ENCODE assay signal across 16 mouse cellular contexts in genomic region chr12:32921532-32922131, GRCm38 (mm10). TPM values are rescaled to one million over a fixed set of nuclear protein-coding genes. Genes with fewer than 3 reads are reported as not detected.
A peak's percentile ranks its signal among the peaks of the same experiment; 100 is the strongest.
DNase-seq lines count a peak whose midpoint lies in the region; ATAC-seq and TF ChIP-seq lines count a peak whose summit lies in the region.
"Had no signal": no experiment of that assay in that cellular context is flagged by ENCODE, and none has a peak within 500 bp of the region (broad histone marks: within the 10 kb centered on the region; RNA-seq: fewer than 3 reads in every experiment).

No protein-coding gene starts in this region.

- no peaks in the 10 kb centered on the region for H3K27me3 ChIP-seq in heart, embryonic 11.5 days (ENCODE audit: control insufficient read depth, insufficient read depth, low read length)
- no peaks in the 10 kb centered on the region for H3K27me3 ChIP-seq in limb, embryonic 11.5 days (ENCODE audit: control insufficient read depth, insufficient read depth, low read length)
- no peaks in the 10 kb centered on the region for H3K27me3 ChIP-seq in limb, embryonic 10.5 days (ENCODE audit: low read depth, poor library complexity, severe bottlenecking)
- no peaks in the 10 kb centered on the region for H3K27me3 ChIP-seq in CH12.LX (replicated peaks)
- H3K27me3 ChIP-seq: neural tube, embryonic 12.5 days; Patski had no signal

- no peak for TF ChIP-seq CTCF in CH12.LX (conservative IDR thresholded peaks at IDR 0.05 in 1 of 2, IDR thresholded peaks at IDR 0.05 in 1 of 2; ENCODE audit: low read depth in 2 of 2, low read length in 2 of 2)

- peaks cover 7% of the 10 kb centered on the region; the same call in 1 of the 2 replicates for H3K4me1 ChIP-seq in heart, embryonic 11.5 days (ENCODE audit: control insufficient read depth, insufficient read depth, low read length)
- H3K4me1 ChIP-seq in limb, embryonic 11.5 days (ENCODE audit: control insufficient read depth, insufficient read depth, low read length) = no peaks in the 10 kb centered on the region
- peaks cover 20% of the 10 kb centered on the region for H3K4me1 ChIP-seq in limb, embryonic 10.5 days
- H3K4me1 ChIP-seq in CH12.LX (ENCODE audit: control insufficient read depth in 1 of 2, insufficient read depth in 2 of 2) = peaks cover 9 to 11% of the 10 kb centered on the region in 2 experiments; a peak in 3 of 4 replicates

- H3K4me2 ChIP-seq in heart, embryonic 11.5 days = no peak overlapping the region
- no peak overlapping the region for H3K4me2 ChIP-seq in limb, embryonic 11.5 days (ENCODE audit: low read depth, severe bottlenecking)
- no peak overlapping the region for H3K4me2 ChIP-seq in CH12.LX (ENCODE audit: insufficient read depth, low read depth, poor library complexity, severe bottlenecking)
- H3K4me2 ChIP-seq: neural tube, embryonic 12.5 days had no signal

- no peak for TF ChIP-seq RAD21 in CH12.LX (IDR thresholded peaks at IDR 0.05; ENCODE audit: low read depth, low read length)

- no peaks in the 10 kb centered on the region for H3K36me3 ChIP-seq in heart, embryonic 11.5 days (ENCODE audit: control insufficient read depth, insufficient read depth, low read length)
- no peaks in the 10 kb centered on the region for H3K36me3 ChIP-seq in limb, embryonic 11.5 days (ENCODE audit: control insufficient read depth, insufficient read depth, low read length)
- no peaks in the 10 kb centered on the region for H3K36me3 ChIP-seq in limb, embryonic 10.5 days
- H3K36me3 ChIP-seq in CH12.LX (replicated peaks in 1 of 2; ENCODE audit: control insufficient read depth in 1 of 2, insufficient read depth in 1 of 2, low read length in 1 of 2) = no peaks in the 10 kb centered on the region
- H3K36me3 ChIP-seq: neural tube, embryonic 12.5 days had no signal

- H3K9ac ChIP-seq in heart, embryonic 11.5 days (ENCODE audit: low read depth, low read length) = no peak overlapping the region
- no peak overlapping the region for H3K9ac ChIP-seq in limb, embryonic 11.5 days (ENCODE audit: low read length)
- H3K9ac ChIP-seq in CH12.LX (ENCODE audit: insufficient read depth, low read depth) = no peak overlapping the region
- H3K9ac ChIP-seq: neural tube, embryonic 12.5 days had no signal

- dilution Hi-C loops in CH12.LX (cut with MboI; ENCODE audit: extremely low pct_ligation_motif_present, extremely low pct_unique_long_range_greater_than_20kb, low sequenced_read_pairs) = no loop called here

- no peaks in the 10 kb centered on the region for H3K79me2 ChIP-seq in CH12.LX (replicated peaks; ENCODE audit: control insufficient read depth, extremely low read depth, insufficient read depth, poor library complexity, severe bottlenecking)

- WGBS in heart, embryonic 11.5 days (ENCODE audit: insufficient replicate concordance) = 89% methylated on average over 7 of the region's 7 CpGs
- 93% methylated on average over 7 of the region's 7 CpGs for WGBS in limb, embryonic 11.5 days
- 92% methylated on average over 7 of the region's 7 CpGs for WGBS in limb, embryonic 10.5 days

- H3K9me3 ChIP-seq in heart, embryonic 11.5 days (replicated peaks; ENCODE audit: control insufficient read depth, low read length) = no peaks in the 10 kb centered on the region
- H3K9me3 ChIP-seq in limb, embryonic 11.5 days (ENCODE audit: control insufficient read depth, low read length) = no peaks in the 10 kb centered on the region
- H3K9me3 ChIP-seq in limb, embryonic 10.5 days (replicated peaks) = no peaks in the 10 kb centered on the region
- H3K9me3 ChIP-seq in CH12.LX (replicated peaks; ENCODE audit: low read length) = no peaks in the 10 kb centered on the region
- H3K9me3 ChIP-seq: neural tube, embryonic 12.5 days had no signal

- no peak for DNase-seq in heart, postnatal 10 days
- no peak for DNase-seq in limb, embryonic 11.5 days (ENCODE audit: low spot score)
- no peak for DNase-seq in limb, embryonic 10.5 days (ENCODE audit: low spot score)
- no peak for DNase-seq in CH12.LX (ENCODE audit: extremely low read depth)
- no peak for DNase-seq in adrenal gland, postnatal 4 days (ENCODE audit: low spot score in 2 of 2)
- DNase-seq: cerebellum, postnatal 10 days; heart, adult 2 months; kidney, postnatal 4 days; liver; right cerebral cortex, adult 18-20 months; thymus, adult 18-20 months had no signal

- no peak for TF ChIP-seq POLR2A in CH12.LX (IDR thresholded peaks at IDR 0.05; ENCODE audit: low read depth, low read length)

- no peak overlapping the region for H3K27ac ChIP-seq in heart, embryonic 11.5 days (ENCODE audit: low read depth, low read length)
- H3K27ac ChIP-seq in limb, embryonic 11.5 days (replicated peaks; ENCODE audit: low read depth, low read length) = no peak overlapping the region
- H3K27ac ChIP-seq in limb, embryonic 10.5 days = no peak overlapping the region
- peak overlapping the region; percentile 20; the same call in 1 of the 2 replicates for H3K27ac ChIP-seq in CH12.LX (ENCODE audit: insufficient read depth, low read depth)
- H3K27ac ChIP-seq: heart, adult 2 months; neural tube, embryonic 12.5 days had no signal

- TF ChIP-seq EP300 in CH12.LX (IDR thresholded peaks at IDR 0.05; ENCODE audit: low read length) = no peak

- no peak overlapping the region for H3K4me3 ChIP-seq in heart, embryonic 11.5 days (ENCODE audit: low read depth, low read length)
- H3K4me3 ChIP-seq in limb, embryonic 11.5 days (ENCODE audit: low read depth, low read length) = no peak overlapping the region
- H3K4me3 ChIP-seq in limb, embryonic 10.5 days = no peak overlapping the region
- H3K4me3 ChIP-seq in CH12.LX (replicated peaks in 1 of 3; ENCODE audit: low read depth in 2 of 3, low read length in 2 of 3, poor library complexity in 1 of 3) = peak overlapping the region in 1 of 3 experiments; percentile 22
- H3K4me3 ChIP-seq: heart, adult 2 months; neural tube, embryonic 12.5 days had no signal

- in situ Hi-C loops in CH12.LX (cut with MboI; ENCODE audit: low pct_ligation_motif_present, low pct_unique_long_range_greater_than_20kb, low sequenced_read_pairs) = loop anchor here (10.0 kb wide), 1 partner anchor 183 kb away; no protein-coding TSS in a partner anchor

- intact Hi-C loops in heart, postnatal 10 days (cut with DNase I) = loop anchor here (2.0 kb wide), 1 partner anchor 89 kb away; no protein-coding TSS in a partner anchor

- 0 out of 2 replicates have a peak, but pooled peaks have one; percentile 12 for ATAC-seq in heart, embryonic 11.5 days (replicated peaks; ENCODE audit: insufficient number of reproducible peaks, low FRiP score, low TSS enrichment)
- ATAC-seq in limb, embryonic 11.5 days (ENCODE audit: insufficient number of reproducible peaks, low FRiP score, low TSS enrichment, low read depth) = 0 out of 2 replicates have a peak, but pooled peaks have one; percentile 41
- ATAC-seq in common myeloid progenitor, adult 5-6 weeks (replicated peaks; ENCODE audit: low read depth, poor library complexity, severe bottlenecking) = peak; percentile 24; the same call in 1 of the 2 replicates
- ATAC-seq in megakaryocyte-erythroid progenitor cell, adult 5-6 weeks (replicated peaks; ENCODE audit: low FRiP score, low TSS enrichment, poor library complexity, severe bottlenecking) = no peak
- ATAC-seq: Patski had no signal

TF ChIP-seq in CH12.LX, 34 proteins besides CTCF, POLR2A, EP300 and RAD21:
- no peak for TF ChIP-seq ZNF384 (IDR thresholded peaks at IDR 0.05; ENCODE audit: low read depth, low read length)
- no peak for TF ChIP-seq GABPA (IDR thresholded peaks at IDR 0.05; ENCODE audit: insufficient replicate concordance, low read depth, low read length)
- no peak for TF ChIP-seq MEF2A (IDR thresholded peaks at IDR 0.05; ENCODE audit: borderline replicate concordance, low read depth, low read length)
- TF ChIP-seq POLR2AphosphoS2 (IDR thresholded peaks at IDR 0.05; ENCODE audit: low read depth, low read length) = no peak
- no peak for TF ChIP-seq ZMIZ1 (IDR thresholded peaks at IDR 0.05; ENCODE audit: low read depth, low read length)
- TF ChIP-seq E2F4 (IDR thresholded peaks at IDR 0.05; ENCODE audit: insufficient replicate concordance, low read depth, low read length) = no peak
- no peak for TF ChIP-seq IRF4 (IDR thresholded peaks at IDR 0.05; ENCODE audit: low read depth, low read length)
- TF ChIP-seq NRF1 (IDR thresholded peaks at IDR 0.05; ENCODE audit: low read depth, low read length) = no peak
- no peak for TF ChIP-seq KAT2A (IDR thresholded peaks at IDR 0.05; ENCODE audit: insufficient replicate concordance, low read length)
- TF ChIP-seq CHD2 (IDR thresholded peaks at IDR 0.05; ENCODE audit: low read length) = no peak
- TF ChIP-seq MYC (IDR thresholded peaks at IDR 0.05; ENCODE audit: low read depth, low read length) = no peak
- no peak for TF ChIP-seq USF2 (conservative IDR thresholded peaks at IDR 0.05; ENCODE audit: low read depth, low read length)
- TF ChIP-seq ZC3H11A (IDR thresholded peaks at IDR 0.05; ENCODE audit: low read depth, low read length) = no peak
- TF ChIP-seq ZKSCAN1 (IDR thresholded peaks at IDR 0.05; ENCODE audit: borderline replicate concordance, low read depth, low read length) = no peak
- no peak for TF ChIP-seq UBTF (IDR thresholded peaks at IDR 0.05; ENCODE audit: low read depth, low read length)
- TF ChIP-seq ETS1 (conservative IDR thresholded peaks at IDR 0.05; ENCODE audit: low read depth, low read length) = no peak
- TF ChIP-seq MAZ (IDR thresholded peaks at IDR 0.05; ENCODE audit: low read depth, low read length) = no peak
- TF ChIP-seq MXI1 (IDR thresholded peaks at IDR 0.05; ENCODE audit: low read depth, low read length) = no peak

RNA-seq across cellular contexts. Expression of gene Sypl, which starts 32.1 kb away (rescaled TPM):
- polyA plus RNA-seq in heart, embryonic 11.5 days (2014; fragmentation: Nextera tagmentation; extraction: Ambion mirVana) = 85.0 and 96.3 TPM in 2 replicates
- total RNA-seq in heart, postnatal 10 days (2021) = 10 to 100 TPM; 83.4 to 89.9 TPM
- polyA plus RNA-seq in limb, embryonic 11.5 days (2014; fragmentation: Nextera tagmentation; extraction: Ambion mirVana) = 62.4 and 63.0 TPM in 2 replicates
- polyA plus RNA-seq in limb, embryonic 10.5 days (2016; fragmentation: Nextera tagmentation; extraction: Ambion mirVana) = 55.7 and 58.7 TPM in 2 replicates
- 7.5 and 8.5 TPM in 2 replicates for total RNA-seq in CH12.LX (2012; rRNA removed)
- 25.8 and 29.1 TPM in 2 replicates for total RNA-seq in CH12.LX (2014; rRNA removed)
- polyA plus RNA-seq in CH12.LX (2012; ENCODE audit: insufficient read length, low read depth) = 33.4 and 37.8 TPM in 2 replicates
- total RNA-seq in common myeloid progenitor, adult 5-6 weeks (2017) = 68.3 and 107 TPM in 2 replicates
- 34.3 and 36.1 TPM in 2 replicates for total RNA-seq in megakaryocyte-erythroid progenitor cell, adult 5-6 weeks (2014; fragmentation: Nextera tagmentation)
- total RNA-seq in megakaryocyte-erythroid progenitor cell, adult 5-6 weeks (2017) = 33.3 and 53.2 TPM in 2 replicates
- 10 to 100 TPM; 81.9 to 88.0 TPM for total RNA-seq in adrenal gland, postnatal 4 days (2021)
